Mouse (Mus musculus) kidney, embryonic 14.5 days (tissue): ENCODE measurements around the gene Lpo. TPM values are rescaled to one million over a fixed set of nuclear protein-coding genes. Genes with fewer than 3 reads are reported as not detected.

Experiments used
- ATAC-seq: fragments of 200-750 bp; cut with Nextera tagmentation; 2 replicates; pipeline ENCODE4 v1.8.0; 2017; ENCODE audit warnings: moderate number of reproducible peaks, mild to moderate bottlenecking, moderate TSS enrichment, moderate library complexity; ENCODE audit not compliant: low FRiP score, low TSS enrichment
- H3K27ac ChIP-seq: fragments of 300-500 bp; sonication (generic); 2 replicates; pipeline ENCODE4 v1.5.1; 2014; ENCODE audit warnings: low read depth, mild to moderate bottlenecking, low read length, moderate library complexity, mixed read lengths
- H3K27me3 ChIP-seq: fragments of 300-500 bp; sonication (generic); 2 replicates; pipeline ENCODE4 v1.6.1; 2014; ENCODE audit warnings: mild to moderate bottlenecking, low read length; ENCODE audit not compliant: control insufficient read depth, insufficient read depth
- H3K36me3 ChIP-seq: fragments of 300-500 bp; sonication (generic); 2 replicates; pipeline ENCODE4 v1.6.1; 2014; ENCODE audit warnings: low read length, mixed read lengths; ENCODE audit not compliant: control insufficient read depth, insufficient read depth
- H3K4me1 ChIP-seq: fragments of 300-500 bp; sonication (generic); 2 replicates; pipeline ENCODE4 v1.6.1; 2014; ENCODE audit warnings: low read length, mixed read lengths; ENCODE audit not compliant: control insufficient read depth, insufficient read depth
- H3K4me2 ChIP-seq: fragments of 300-500 bp; sonication (generic); replicated peaks from 2 replicates; pipeline ENCODE4 v1.6.1; 2014; ENCODE audit warnings: low read depth, mild to moderate bottlenecking, low read length
- H3K4me3 ChIP-seq: fragments of 300-500 bp; sonication (generic); 2 replicates; pipeline ENCODE4 v1.5.1; 2014; ENCODE audit warnings: mild to moderate bottlenecking, low read length
- H3K9ac ChIP-seq: fragments of 300-500 bp; sonication (generic); 2 replicates; pipeline ENCODE4 v1.6.1; 2014; ENCODE audit warnings: low read depth, mild to moderate bottlenecking, low read length, moderate library complexity
- H3K9me3 ChIP-seq: fragments of 300-500 bp; sonication (generic); 2 replicates; pipeline ENCODE4 v1.6.1; 2016; ENCODE audit warnings: low read length; ENCODE audit not compliant: control insufficient read depth
- WGBS: fragments of 180-500 bp; shearing (Covaris S2); extraction: QIAGEN DNeasy Blood & Tissue Kit; methylation state at CpG from one replicate; pipeline ENCODE4 v1.1.7; 2014; 5-methylcytosine and 5-hydroxymethylcytosine counted together
- polyA plus RNA-seq: library from polyadenylated mRNA; unstranded; fragments of >200 nt; fragmentation: Nextera tagmentation; extraction: Ambion mirVana; gene quantifications from 2 replicates; pipeline ENCODE4 v1.2.1, GENCODE M21; 2014

Lpo gene
- polyA plus RNA-seq, 1 experiment from 2014 or later: not detected

GRCm38 (mm10) chr11:87816707-87817442, 11.2 kb downstream of the Lpo start:
- 3% methylated on average over 30 of the region's 31 CpGs for WGBS
- 0 out of 2 replicates have a peak overlapping the region, but pooled peaks have one; percentile 51 for H3K9ac ChIP-seq

GRCm38 (mm10) chr11:87814831-87815230, 13.3 kb downstream of the Lpo start:
- 76% methylated on average over 8 of the region's 8 CpGs for WGBS
- Histone ChIP-seq H3K36me3 (no peaks in the 10 kb centered on the region), H3K9ac (no peak overlapping the region), H3K27ac (no peak overlapping the region), H3K9me3 (no peaks in the 10 kb centered on the region), H3K27me3 (no peaks in the 10 kb centered on the region), H3K4me2 (no peak overlapping the region), H3K4me1 (no peaks in the 10 kb centered on the region), H3K4me3 (no peak overlapping the region)
- no peak for ATAC-seq

More at GRCm38 (mm10) chr11:87816707-87817442, 11.2 kb downstream of the Lpo start:
- Histone ChIP-seq H3K27ac (no peak overlapping the region), H3K9me3 (no peaks in the 10 kb centered on the region), H3K36me3 (no peaks in the 10 kb centered on the region), H3K4me2 (peak overlapping the region; percentile 72), H3K4me1 (no peaks in the 10 kb centered on the region; the same call in 1 of the 2 replicates), H3K27me3 (no peaks in the 10 kb centered on the region), H3K4me3 (peak overlapping the region; percentile 38)
- ATAC-seq: peak; percentile 52

DNA sequence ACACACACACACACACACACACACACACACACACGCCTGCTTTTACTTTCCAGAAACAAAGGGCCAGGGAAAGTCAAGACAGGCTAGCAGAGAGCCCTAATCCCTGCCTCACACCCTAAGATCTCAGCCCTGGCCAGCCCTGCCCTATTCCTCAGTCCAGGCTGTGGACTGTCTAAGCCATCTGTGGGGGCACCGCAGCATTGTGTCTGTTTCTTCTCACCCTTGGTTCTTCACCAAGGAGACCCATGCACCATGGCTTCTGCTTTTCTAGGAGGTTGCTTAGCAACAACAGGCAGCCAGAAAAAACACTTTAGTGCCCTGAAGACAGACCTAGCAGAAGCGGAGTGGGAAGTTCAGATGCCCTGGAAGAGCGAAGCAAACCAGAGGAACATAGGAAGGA, 16.7 kb downstream of the Lpo start:
- Histone ChIP-seq H3K4me1 (no peaks in the 10 kb centered on the region), H3K4me3 (no peak overlapping the region), H3K4me2 (no peak overlapping the region), H3K9ac (no peak overlapping the region), H3K27me3 (no peaks in the 10 kb centered on the region), H3K36me3 (no peaks in the 10 kb centered on the region), H3K9me3 (no peaks in the 10 kb centered on the region), H3K27ac (no peak overlapping the region)
- ATAC-seq: no peak
- WGBS: 49% methylated on average over 4 of the region's 4 CpGs

DNA sequence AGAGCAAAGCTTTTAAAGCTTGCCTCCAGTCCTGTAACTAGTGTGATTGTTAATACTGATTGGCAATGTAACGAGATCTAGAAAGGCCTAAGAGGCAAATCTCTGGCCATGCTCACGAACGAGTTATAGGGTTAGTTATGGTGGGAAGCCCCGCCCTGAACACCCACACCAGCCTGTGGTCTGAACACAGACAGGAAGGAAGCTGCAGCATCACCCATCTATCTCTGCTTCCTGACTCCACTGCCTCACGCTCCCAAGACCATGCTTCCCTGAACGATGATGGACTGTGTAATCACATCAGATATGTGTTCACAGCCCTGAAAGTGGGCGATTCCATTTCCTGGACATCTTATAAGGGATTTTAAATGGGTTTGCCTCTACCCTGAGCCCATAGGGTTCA, 19.9 kb downstream of the Lpo start:
- ATAC-seq: no peak
- Histone ChIP-seq H3K36me3 (no peaks in the 10 kb centered on the region), H3K9me3 (no peaks in the 10 kb centered on the region), H3K4me3 (no peak overlapping the region), H3K4me1 (no peaks in the 10 kb centered on the region), H3K9ac (no peak overlapping the region), H3K4me2 (no peak overlapping the region), H3K27ac (no peak overlapping the region), H3K27me3 (no peaks in the 10 kb centered on the region)
- 82% methylated on average over 7 of the region's 7 CpGs for WGBS

GRCm38 (mm10) chr11:87807433-87807832, 20.7 kb downstream of the Lpo start:
- no peaks in the 10 kb centered on the region for H3K27me3 ChIP-seq
- no peak for ATAC-seq
- H3K4me2 ChIP-seq: no peak overlapping the region
- no peak overlapping the region for H3K27ac ChIP-seq
- H3K9me3 ChIP-seq: no peaks in the 10 kb centered on the region
- no peaks in the 10 kb centered on the region for H3K4me1 ChIP-seq
- no peak overlapping the region for H3K4me3 ChIP-seq
- H3K9ac ChIP-seq: no peak overlapping the region
- H3K36me3 ChIP-seq: no peaks in the 10 kb centered on the region
- WGBS: 76% methylated on average over 6 of the region's 6 CpGs

DNA sequence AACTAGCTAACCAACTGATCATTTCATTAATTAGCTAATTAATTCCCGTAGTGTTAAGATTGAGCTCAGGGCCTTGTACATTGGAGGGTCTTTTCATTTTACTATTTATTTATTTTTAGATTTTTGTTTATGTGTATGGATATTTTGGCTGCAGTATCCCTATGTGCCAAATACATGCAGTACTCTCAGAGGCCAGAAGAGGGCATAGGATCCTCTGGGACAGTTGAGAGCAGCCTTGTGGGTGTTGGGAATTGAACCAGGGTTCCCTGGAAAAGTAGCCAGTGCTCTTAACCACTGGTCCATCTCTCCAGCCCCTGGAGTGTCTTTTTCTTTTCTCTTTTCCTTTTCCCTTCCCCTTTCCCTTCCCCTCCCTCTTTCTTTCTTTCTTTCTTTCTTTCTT, 22.6 kb downstream of the Lpo start:
- Histone ChIP-seq H3K36me3 (no peaks in the 10 kb centered on the region), H3K27ac (no peak overlapping the region), H3K4me2 (no peak overlapping the region), H3K4me1 (no peaks in the 10 kb centered on the region), H3K9ac (no peak overlapping the region), H3K4me3 (no peak overlapping the region), H3K9me3 (no peaks in the 10 kb centered on the region), H3K27me3 (no peaks in the 10 kb centered on the region)
- ATAC-seq: no peak
- 77% methylated on average over 1 of the region's 1 CpGs for WGBS

DNA sequence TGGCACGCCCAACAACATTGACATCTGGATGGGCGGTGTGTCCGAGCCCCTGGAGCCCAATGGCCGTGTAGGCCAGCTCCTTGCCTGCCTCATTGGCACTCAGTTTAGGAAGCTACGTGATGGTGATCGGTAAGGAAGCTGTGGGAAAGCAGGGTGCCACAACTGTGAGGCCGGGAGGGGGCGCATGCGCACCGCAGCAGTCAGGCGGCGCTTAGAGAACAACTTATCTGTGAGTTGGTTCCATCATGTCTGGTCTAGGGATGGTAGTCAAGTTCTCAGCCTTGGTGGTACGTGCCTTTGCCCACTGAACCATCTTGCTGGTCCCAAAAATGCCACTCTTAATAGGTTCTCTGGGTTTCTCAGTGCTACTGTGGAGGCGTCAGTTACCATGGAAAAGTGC, 25.5 kb downstream of the Lpo start:
- no peak overlapping the region for H3K9ac ChIP-seq
- ATAC-seq: no peak
- WGBS: 54% methylated on average over 14 of the region's 14 CpGs

GRCm38 (mm10) chr11:87801711-87802275, 26.3 kb downstream of the Lpo start:
- Histone ChIP-seq H3K9ac (no peak overlapping the region), H3K27me3 (no peaks in the 10 kb centered on the region), H3K4me2 (no peak overlapping the region), H3K4me1 (no peaks in the 10 kb centered on the region), H3K9me3 (no peaks in the 10 kb centered on the region), H3K27ac (no peak overlapping the region), H3K4me3 (no peak overlapping the region), H3K36me3 (no peaks in the 10 kb centered on the region)
- 85% methylated on average over 22 of the region's 22 CpGs for WGBS
- ATAC-seq: no peak

More for the DNA sequence above, 25.5 kb downstream of the Lpo start:
- no peaks in the 10 kb centered on the region for H3K4me1 ChIP-seq
- H3K4me3 ChIP-seq: no peak overlapping the region
- no peak overlapping the region for H3K4me2 ChIP-seq
- no peaks in the 10 kb centered on the region for H3K36me3 ChIP-seq
- H3K27me3 ChIP-seq: no peaks in the 10 kb centered on the region
- no peaks in the 10 kb centered on the region for H3K9me3 ChIP-seq
- no peak overlapping the region for H3K27ac ChIP-seq

- no peak within 1 kb of the TSS for H3K9ac ChIP-seq
- no peak within 1 kb of the TSS for H3K4me2 ChIP-seq
- no peak within 1 kb of the TSS for H3K27ac ChIP-seq
- ATAC-seq: no peak
- H3K27me3 ChIP-seq: no peaks in the 10 kb centered on the region
- no peaks in the 10 kb centered on the region for H3K36me3 ChIP-seq
- H3K9me3 ChIP-seq: no peaks in the 10 kb centered on the region
- no peak within 1 kb of the TSS for H3K4me3 ChIP-seq
- no peaks in the 10 kb centered on the region for H3K4me1 ChIP-seq
- 65% methylated on average over 3 of the region's 3 CpGs for WGBS
These were observed 34.6 kb downstream of the Lpo start, which contains the start of gene Mpo for GRCm38 (mm10) chr11:87793460-87793859. Mpo (plus strand) TSS chr11:87793581.
